Mouse (Mus musculus) kidney, postnatal 0 days (tissue): ENCODE measurements at regions not wholly inside any gene's neighbourhood (a gene's known extent, or its start where the extent isn't known, plus 50 kb on each side); places are given as distances from the start of the nearest gene placed in this dataset. TPM values are rescaled to one million over a fixed set of nuclear protein-coding genes. Genes with fewer than 3 reads are reported as not detected.

Experiments
- ATAC-seq: fragments of 200-750 bp; cut with Nextera tagmentation; replicated peaks from 2 replicates; pipeline ENCODE4 v1.8.0; 2017; ENCODE audit warnings: low read depth, moderate number of reproducible peaks, moderate TSS enrichment, moderate library complexity; ENCODE audit not compliant: low FRiP score
- DNase-seq: peaks from one replicate; pipeline ENCODE4 v3.0.0-alpha.2; 2016; ENCODE audit warnings: low spot score
- H3K27ac ChIP-seq: fragments of 300-500 bp; sonication (generic); 2 replicates; pipeline ENCODE4 v1.5.1; 2014; ENCODE audit warnings: mild to moderate bottlenecking
- H3K27me3 ChIP-seq: fragments of 300-500 bp; sonication (generic); 2 replicates; pipeline ENCODE4 v1.6.1; 2014; ENCODE audit warnings: low read length, mixed read lengths; ENCODE audit not compliant: insufficient read depth
- H3K36me3 ChIP-seq: fragments of 300-500 bp; sonication (generic); 2 replicates; pipeline ENCODE4 v1.6.1; 2014; ENCODE audit warnings: low read length, mixed read lengths; ENCODE audit not compliant: insufficient read depth
- H3K4me1 ChIP-seq: fragments of 300-500 bp; sonication (generic); replicated peaks from 2 replicates; pipeline ENCODE4 v1.6.1; 2014; ENCODE audit warnings: antibody characterized with exemption, low read length, mixed read lengths; ENCODE audit not compliant: insufficient read depth
- H3K4me2 ChIP-seq: fragments of 300-500 bp; sonication (generic); 2 replicates; pipeline ENCODE4 v1.6.1; 2014; ENCODE audit warnings: mild to moderate bottlenecking, low read length, moderate library complexity, mixed read lengths
- H3K4me3 ChIP-seq: fragments of 300-500 bp; sonication (generic); replicated peaks from 2 replicates; pipeline ENCODE4 v1.5.1; 2014; ENCODE audit warnings: low read depth, low read length
- H3K9ac ChIP-seq: fragments of 300-500 bp; sonication (generic); 2 replicates; pipeline ENCODE4 v1.6.1; 2014; ENCODE audit warnings: low read depth, low read length
- H3K9me3 ChIP-seq: fragments of 300-500 bp; sonication (generic); replicated peaks from 2 replicates; pipeline ENCODE4 v1.6.1; 2016; ENCODE audit warnings: low read length, inconsistent platforms, mixed read lengths
- CTCF ChIP-seq: IDR thresholded peaks from 2 replicates; pipeline ENCODE4 v1.5.1; 2016; ENCODE audit warnings: antibody characterized with exemption, low read depth, mild to moderate bottlenecking, moderate library complexity
- WGBS: fragments of 180-500 bp; shearing (Covaris S2); extraction: QIAGEN DNeasy Blood & Tissue Kit; methylation state at CpG from one replicate; pipeline ENCODE4 v1.1.7; 2014; 5-methylcytosine and 5-hydroxymethylcytosine counted together
- microRNA-seq: library from miRNA; unstranded; fragments of <30 nt; microRNA quantifications from one replicate; pipeline ENCODE4, GENCODE M21; 2016

DNA sequence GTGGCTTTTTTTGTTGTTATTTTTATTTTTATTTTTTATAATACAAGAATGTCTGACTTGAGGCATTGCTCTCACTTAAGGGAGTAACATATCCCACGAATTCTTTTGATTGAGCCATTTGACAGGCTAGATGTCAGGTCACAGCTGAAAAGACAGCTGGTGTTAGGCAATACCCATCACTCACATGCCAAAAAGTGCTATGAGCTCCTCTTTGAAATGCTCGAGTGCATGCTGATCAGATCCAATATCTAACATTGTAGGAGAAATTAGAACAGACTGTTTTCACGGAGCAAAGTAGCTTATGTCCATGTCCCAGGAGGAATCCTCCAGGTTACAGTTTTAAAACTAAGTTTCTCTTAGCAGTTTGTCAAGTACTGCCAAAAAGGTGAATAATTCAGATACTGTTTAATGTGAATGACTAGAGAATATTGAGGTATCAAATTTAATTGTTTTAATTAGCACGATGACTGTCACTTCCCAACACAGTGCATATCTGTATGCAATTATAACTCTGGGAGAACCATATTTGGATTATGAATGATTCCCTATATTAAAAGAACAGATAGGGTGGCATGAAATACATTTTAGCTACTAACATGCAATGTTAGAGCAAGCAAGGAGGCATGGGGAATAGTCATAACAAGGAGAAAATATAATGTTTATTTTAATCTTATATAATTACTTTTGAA, 50.4 kb upstream of the Tecrl start:
- no peak overlapping the region for H3K9ac ChIP-seq
- no peaks in the 10 kb centered on the region for H3K4me1 ChIP-seq
- 72% methylated on average over 4 of the region's 4 CpGs for WGBS
- DNase-seq = no peak
- H3K4me2 ChIP-seq = no peak overlapping the region
- no peak overlapping the region for H3K27ac ChIP-seq
- H3K9me3 ChIP-seq = no peaks in the 10 kb centered on the region
- TF ChIP-seq CTCF = no peak
- no peaks in the 10 kb centered on the region for H3K36me3 ChIP-seq
- no peak for ATAC-seq
- no peak overlapping the region for H3K4me3 ChIP-seq
- no peaks in the 10 kb centered on the region for H3K27me3 ChIP-seq

Small RNA genes lying in the stretch of these regions (microRNA-seq; reads per million reads assigned to microRNA genes)
- gene Gm44303 = not detected
